Comparison of ENCODE assay signal across 8 mouse cellular contexts in the genomic region with DNA sequence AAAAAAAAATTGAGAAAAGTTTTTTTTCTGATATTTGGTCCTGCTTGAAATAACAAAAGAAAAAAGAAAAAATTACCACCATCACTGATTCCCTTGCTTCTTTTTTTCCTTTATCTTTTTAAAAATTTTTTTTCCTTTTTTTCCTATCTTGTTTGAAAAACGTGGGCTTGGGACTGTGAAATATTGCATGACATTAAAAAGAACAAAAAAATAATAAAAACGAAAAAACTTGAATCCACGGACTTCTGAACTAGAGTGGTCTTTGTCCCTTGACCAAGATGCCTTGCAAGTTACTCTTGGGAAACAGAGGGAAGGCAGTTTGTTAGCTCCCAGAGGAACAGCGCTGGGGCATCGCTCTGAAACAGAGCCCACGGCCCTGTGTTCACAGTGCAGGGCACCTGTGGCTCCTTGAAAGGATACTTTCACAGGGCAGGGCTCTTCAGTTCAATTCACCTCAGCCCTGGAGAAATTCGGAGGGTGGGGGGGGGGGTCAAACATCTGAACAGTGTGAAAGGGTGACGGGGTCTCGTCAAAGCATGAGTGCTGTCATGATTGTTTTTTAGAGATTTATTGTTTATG. TPM values are rescaled to one million over a fixed set of nuclear protein-coding genes. Genes with fewer than 3 reads are reported as not detected.
DNase-seq lines count a peak whose midpoint lies in the region; ATAC-seq and TF ChIP-seq lines count a peak whose summit lies in the region.

No protein-coding gene starts in this region.

- no peak for TF ChIP-seq CTCF in heart, adult 2 months (IDR thresholded peaks at IDR 0.05)

- H3K79me2 ChIP-seq in heart, adult 2 months (replicated peaks; ENCODE audit: control insufficient read depth, insufficient read depth, low read length), result no peaks in the 10 kb centered on the region

- DNase-seq in heart, adult 2 months, result no peak
- DNase-seq in heart, postnatal 4 days, result no peak
- DNase-seq in ES-CJ7 (ENCODE audit: low read depth, low spot score) (peak; percentile 48), MN1 (ENCODE audit: low spot score) (no peak)
- DNase-seq in hindbrain, embryonic 10.5 days (ENCODE audit: low spot score), result no peak
- no peak for DNase-seq in midbrain, embryonic 11.5 days (ENCODE audit: low spot score, missing footprints)
- DNase-seq in thymus, postnatal 10 days (ENCODE audit: low spot score in 2 of 2), result no peak
- no peak for DNase-seq in ovary, postnatal 14 days (ENCODE audit: low spot score)

- peak overlapping the region; percentile 83 for H3K27ac ChIP-seq in heart, adult 2 months
- H3K27ac ChIP-seq in hindbrain, embryonic 10.5 days, result peak overlapping the region; percentile 95
- no peak overlapping the region for H3K27ac ChIP-seq in midbrain, embryonic 11.5 days (ENCODE audit: low read depth, low read length)

- no peaks in the 10 kb centered on the region for H3K36me3 ChIP-seq in heart, adult 2 months (ENCODE audit: control insufficient read depth, insufficient read depth, low read length)
- H3K36me3 ChIP-seq in hindbrain, embryonic 10.5 days, result no peaks in the 10 kb centered on the region
- H3K36me3 ChIP-seq in midbrain, embryonic 11.5 days (ENCODE audit: control insufficient read depth, insufficient read depth, low read length), result no peaks in the 10 kb centered on the region

- peak overlapping the region; percentile 46 for H3K4me2 ChIP-seq in midbrain, embryonic 11.5 days

- no peaks in the 10 kb centered on the region for H3K27me3 ChIP-seq in heart, adult 2 months (ENCODE audit: control insufficient read depth, insufficient read depth, low read length)
- peaks cover 10% of the 10 kb centered on the region; the same call in 1 of the 2 replicates for H3K27me3 ChIP-seq in hindbrain, embryonic 10.5 days (ENCODE audit: insufficient read depth, poor library complexity, severe bottlenecking)
- H3K27me3 ChIP-seq in midbrain, embryonic 11.5 days (ENCODE audit: control insufficient read depth, insufficient read depth, low read length), result no peaks in the 10 kb centered on the region

- ATAC-seq in midbrain, embryonic 11.5 days (ENCODE audit: low FRiP score), result no peak

- no peak for TF ChIP-seq EP300 in heart, adult 2 months (IDR thresholded peaks at IDR 0.05; ENCODE audit: insufficient read depth, low read depth, low read length)

- TF ChIP-seq POLR2A in heart, adult 2 months (IDR thresholded peaks at IDR 0.05; ENCODE audit: insufficient read depth, low read depth, low read length), result no peak

- H3K4me3 ChIP-seq in heart, adult 2 months, result peak overlapping the region; percentile 85
- peak overlapping the region; percentile 65 for H3K4me3 ChIP-seq in hindbrain, embryonic 10.5 days
- peak overlapping the region; percentile 60 for H3K4me3 ChIP-seq in midbrain, embryonic 11.5 days (ENCODE audit: low read depth, low read length)

- H3K4me1 ChIP-seq in heart, adult 2 months (ENCODE audit: control insufficient read depth, insufficient read depth, low read length), result peaks cover 2% of the 10 kb centered on the region
- peaks cover 44% of the 10 kb centered on the region for H3K4me1 ChIP-seq in hindbrain, embryonic 10.5 days (replicated peaks)
- H3K4me1 ChIP-seq in midbrain, embryonic 11.5 days (ENCODE audit: control insufficient read depth, insufficient read depth, low read length), result peaks cover 16% of the 10 kb centered on the region

- intact Hi-C loops in heart, adult 2 months (cut with DNase I), result loop anchor here (2.0 kb wide), 1 partner anchor 171 kb away; no protein-coding TSS in a partner anchor

- no peaks in the 10 kb centered on the region for H3K9me3 ChIP-seq in hindbrain, embryonic 10.5 days
- H3K9me3 ChIP-seq in midbrain, embryonic 11.5 days (ENCODE audit: control insufficient read depth, low read length), result no peaks in the 10 kb centered on the region

- H3K9ac ChIP-seq in heart, adult 2 months (ENCODE audit: low read depth, low read length), result no peak overlapping the region
- peak overlapping the region; percentile 63 for H3K9ac ChIP-seq in midbrain, embryonic 11.5 days (ENCODE audit: low read length)

- WGBS in heart, adult 2 months, result 36% methylated on average over 9 of the region's 9 CpGs
- WGBS in hindbrain, embryonic 10.5 days, result 34% methylated on average over 9 of the region's 9 CpGs
- 31% methylated on average over 9 of the region's 9 CpGs for WGBS in midbrain, embryonic 11.5 days

RNA-seq across cellular contexts. Expression of a gene that starts 22.6 kb away (rescaled TPM):
- total RNA-seq in heart, adult 2 months (2021), result 10 to 100 TPM; 11.8 to 13.0 TPM
- 6.8 and 8.1 TPM in 2 replicates for polyA plus RNA-seq in heart, adult 2 months (2012; rRNA removed)
- 10 to 100 TPM; 33.3 to 35.5 TPM for total RNA-seq in heart, postnatal 4 days (2021)
- polyA plus RNA-seq in hindbrain, embryonic 10.5 days (2016; fragmentation: Nextera tagmentation; extraction: Ambion mirVana), result 89.9 and 94.7 TPM in 2 replicates
- 49.9 and 52.9 TPM in 2 replicates for polyA plus RNA-seq in midbrain, embryonic 11.5 days (2014; fragmentation: Nextera tagmentation; extraction: Ambion mirVana)

RNA-seq across cellular contexts. Expression of a gene that starts 46.0 kb away (rescaled TPM):
- total RNA-seq in heart, adult 2 months (2021), result 10 to 100 TPM; 32.0 to 37.4 TPM
- 39.9 and 50.8 TPM in 2 replicates for polyA plus RNA-seq in heart, adult 2 months (2012; rRNA removed)
- total RNA-seq in heart, postnatal 4 days (2021), result 10 to 100 TPM; 47.4 to 48.8 TPM
- 57.8 and 65.9 TPM in 2 replicates for polyA plus RNA-seq in hindbrain, embryonic 10.5 days (2016; fragmentation: Nextera tagmentation; extraction: Ambion mirVana)
- polyA plus RNA-seq in midbrain, embryonic 11.5 days (2014; fragmentation: Nextera tagmentation; extraction: Ambion mirVana), result 39.9 and 45.6 TPM in 2 replicates

RNA-seq across cellular contexts. Expression of a gene that starts 47.6 kb away (rescaled TPM):
- total RNA-seq in heart, adult 2 months (2021), result 10 to 100 TPM; 30.5 to 31.0 TPM
- polyA plus RNA-seq in heart, adult 2 months (2012; rRNA removed), result 45.3 and 50.5 TPM in 2 replicates
- 10 to 100 TPM; 65.0 to 68.7 TPM for total RNA-seq in heart, postnatal 4 days (2021)
- 25.2 and 28.9 TPM in 2 replicates for polyA plus RNA-seq in hindbrain, embryonic 10.5 days (2016; fragmentation: Nextera tagmentation; extraction: Ambion mirVana)
- 18.6 and 21.4 TPM in 2 replicates for polyA plus RNA-seq in midbrain, embryonic 11.5 days (2014; fragmentation: Nextera tagmentation; extraction: Ambion mirVana)
